Mouse (Mus musculus) bone marrow, adult 2 months (tissue): Measurements from ENCODE around the gene Fmo1. TPM values are rescaled to one million over a fixed set of nuclear protein-coding genes. Genes with fewer than 3 reads are reported as not detected.

ENCODE experiments used
- H3K27ac ChIP-seq: fragments of 200-500 bp; 2 replicates; pipeline ENCODE4 v1.5.1; 2012; ENCODE audit warnings: low read depth, mild to moderate bottlenecking, control low read depth, inconsistent platforms, low read length; ENCODE audit not compliant: control insufficient read depth, poor library complexity, insufficient read depth
- H3K4me1 ChIP-seq: fragments of 200-500 bp; 2 replicates; pipeline ENCODE4 v1.6.1; 2011; ENCODE audit warnings: low read length; ENCODE audit not compliant: control insufficient read depth, insufficient read depth
- H3K4me3 ChIP-seq: fragments of 200-500 bp; replicated peaks from 2 replicates; pipeline ENCODE3; 2011; ENCODE audit warnings: mild to moderate bottlenecking, low read depth, low read length, control low read depth; ENCODE audit not compliant: control insufficient read depth
- CTCF ChIP-seq: fragments of 200-500 bp; IDR thresholded peaks from 2 replicates; pipeline ENCODE4 v1.5.1; 2011; ENCODE audit warnings: low read length, control low read depth; ENCODE audit not compliant: control insufficient read depth, insufficient read depth
- POLR2A ChIP-seq: fragments of 200-500 bp; IDR thresholded peaks from 2 replicates; pipeline ENCODE4 v1.6.1; 2011; ENCODE audit warnings: low read depth, mild to moderate bottlenecking, control low read depth, low read length, borderline replicate concordance; ENCODE audit not compliant: control insufficient read depth
- WGBS: fragments of 180-500 bp; shearing (Covaris S2); methylation state at CpG from one replicate; pipeline ENCODE4 v1.1.7; 2018; 5-methylcytosine and 5-hydroxymethylcytosine counted together
- polyA plus RNA-seq: library from polyadenylated mRNA; stranded (reverse); fragments of >200 nt; gene quantifications from 2 replicates; pipeline ENCODE4 v1.2.4, GENCODE M21; 2011; ENCODE audit warnings: low replicate concordance; ENCODE audit not compliant: missing spikeins, insufficient read depth, insufficient read length

The Fmo1 gene
- polyA plus RNA-seq, 1 experiment, result 10.4 TPM

GRCm38 (mm10) chr1:162858748-162859130 is 7.7 kb downstream of the Fmo1 start:
- WGBS, result 77% methylated on average over 12 of the region's 12 CpGs
- H3K4me3 ChIP-seq, result no peak overlapping the region
- H3K27ac ChIP-seq, result no peak overlapping the region
- no peak for TF ChIP-seq CTCF
- no peak for TF ChIP-seq POLR2A
- H3K4me1 ChIP-seq, result no peaks in the 10 kb centered on the region

- Histone ChIP-seq H3K4me1 (no peaks in the 10 kb centered on the region), H3K4me3 (no peak overlapping the region), H3K27ac (no peak overlapping the region)
- TF ChIP-seq POLR2A, result no peak
- no peak for TF ChIP-seq CTCF
- 76% methylated on average over 18 of the region's 18 CpGs for WGBS
Observed at GRCm38 (mm10) chr1:162857766-162858747, 8.4 kb downstream of the Fmo1 start.

GRCm38 (mm10) chr1:162853812-162854482 is 12.5 kb downstream of the Fmo1 start:
- no peak overlapping the region for H3K4me3 ChIP-seq
- no peak overlapping the region for H3K27ac ChIP-seq
- 71% methylated on average over 3 of the region's 3 CpGs for WGBS
- no peaks in the 10 kb centered on the region for H3K4me1 ChIP-seq
- TF ChIP-seq POLR2A, result no peak
- no peak for TF ChIP-seq CTCF

GRCm38 (mm10) chr1:162847554-162847953 is 18.9 kb downstream of the Fmo1 start:
- no peak overlapping the region for H3K4me3 ChIP-seq
- H3K27ac ChIP-seq, result no peak overlapping the region
- TF ChIP-seq POLR2A, result no peak
- TF ChIP-seq CTCF, result no peak
- H3K4me1 ChIP-seq, result no peaks in the 10 kb centered on the region
- 94% methylated on average over 6 of the region's 6 CpGs for WGBS

GRCm38 (mm10) chr1:162840211-162840610 is 26.2 kb downstream of the Fmo1 start:
- H3K27ac ChIP-seq, result no peak overlapping the region
- no peak for TF ChIP-seq POLR2A
- no peak for TF ChIP-seq CTCF
- WGBS, result 89% methylated on average over 9 of the region's 9 CpGs
- no peaks in the 10 kb centered on the region for H3K4me1 ChIP-seq
- no peak overlapping the region for H3K4me3 ChIP-seq

GRCm38 (mm10) chr1:162838976-162839375 is 27.4 kb downstream of the Fmo1 start:
- no peaks in the 10 kb centered on the region for H3K4me1 ChIP-seq
- TF ChIP-seq POLR2A (no peak), CTCF (no peak)
- WGBS, result 80% methylated on average over 6 of the region's 6 CpGs

GRCm38 (mm10) chr1:162834342-162834741 is 32.1 kb downstream of the Fmo1 start:
- TF ChIP-seq CTCF (no peak), POLR2A (no peak)
- WGBS, result 75% methylated on average over 5 of the region's 5 CpGs
- Histone ChIP-seq H3K4me3 (no peak overlapping the region), H3K4me1 (no peaks in the 10 kb centered on the region), H3K27ac (no peak overlapping the region)

More at GRCm38 (mm10) chr1:162838976-162839375, 27.4 kb downstream of the Fmo1 start:
- no peak overlapping the region for H3K4me3 ChIP-seq
- H3K27ac ChIP-seq, result no peak overlapping the region

- TF ChIP-seq POLR2A (no peak), CTCF (no peak)
- Histone ChIP-seq H3K4me3 (no peak overlapping the region), H3K4me1 (no peaks in the 10 kb centered on the region), H3K27ac (no peak overlapping the region)
- 73% methylated on average over 5 of the region's 5 CpGs for WGBS
Observed at GRCm38 (mm10) chr1:162832574-162832953, 33.8 kb downstream of the Fmo1 start.
